Mouse (Mus musculus): ENCODE data around the gene Fbxo48. TPM values are rescaled to one million over a fixed set of nuclear protein-coding genes. Genes with fewer than 3 reads are reported as not detected.

The Fbxo48 gene
- polyA plus RNA-seq, 1 experiment, result 0.63 TPM

DNA sequence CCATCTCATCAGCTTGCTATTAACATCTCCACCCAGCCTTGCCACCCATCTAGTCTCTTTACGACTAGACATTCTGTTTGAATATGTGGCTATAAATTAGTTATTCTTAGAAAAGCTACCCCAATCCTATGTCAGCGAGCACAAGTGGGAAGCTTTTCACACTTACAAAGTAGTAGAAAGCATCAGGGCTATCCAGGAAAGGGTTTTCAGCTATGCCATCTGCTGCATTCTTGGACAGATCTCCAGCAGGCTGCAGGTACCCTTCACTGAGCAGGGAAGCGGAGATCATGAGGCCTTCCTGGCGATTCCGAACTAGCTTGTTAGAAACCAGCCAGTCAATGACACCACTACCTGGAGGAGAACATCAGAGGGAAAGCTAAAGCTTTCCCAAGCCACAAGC, 38.7 kb downstream of the Fbxo48 start:
- no peaks in the 10 kb centered on the region; the same call in 1 of the 2 replicates for H3K4me1 ChIP-seq (ENCODE audit: control insufficient read depth, insufficient read depth, low read length)
- TF ChIP-seq CTCF (IDR thresholded peaks at IDR 0.05; ENCODE audit: extremely low read depth, insufficient read depth, low read length) (no peak), POLR2A (IDR thresholded peaks at IDR 0.05; ENCODE audit: extremely low read depth, insufficient read depth, low read length) (no peak)
- no peak overlapping the region for H3K27ac ChIP-seq (ENCODE audit: insufficient read depth, low read length)
- no peak overlapping the region for H3K4me3 ChIP-seq (ENCODE audit: insufficient read depth, low read length)

DNA sequence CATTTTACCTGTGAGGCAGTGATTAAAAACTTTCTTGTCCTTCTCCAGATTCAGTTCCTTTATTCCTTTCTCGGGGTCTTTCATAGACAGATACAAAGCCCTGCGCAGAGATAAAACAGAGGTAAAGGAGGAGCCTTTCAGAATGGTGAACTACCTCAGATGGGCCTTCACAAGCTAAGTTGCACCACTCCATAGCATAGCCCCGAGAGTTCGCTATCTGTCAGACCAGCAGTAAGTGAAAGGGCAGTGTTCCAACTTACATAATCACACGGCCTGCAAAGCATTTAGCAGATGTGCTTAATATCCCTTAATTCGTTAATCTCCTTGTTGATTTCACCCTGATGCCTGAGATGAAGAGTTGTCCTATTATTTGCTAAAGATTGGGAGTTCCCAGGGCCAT, 41.7 kb downstream of the Fbxo48 start:
- no peak overlapping the region for H3K4me3 ChIP-seq (ENCODE audit: insufficient read depth, low read length)
- no peak for TF ChIP-seq POLR2A (IDR thresholded peaks at IDR 0.05; ENCODE audit: extremely low read depth, insufficient read depth, low read length)
- TF ChIP-seq CTCF (IDR thresholded peaks at IDR 0.05; ENCODE audit: extremely low read depth, insufficient read depth, low read length), result no peak
- H3K27ac ChIP-seq (ENCODE audit: insufficient read depth, low read length), result no peak overlapping the region
- no peaks in the 10 kb centered on the region; the same call in 1 of the 2 replicates for H3K4me1 ChIP-seq (ENCODE audit: control insufficient read depth, insufficient read depth, low read length)

DNA sequence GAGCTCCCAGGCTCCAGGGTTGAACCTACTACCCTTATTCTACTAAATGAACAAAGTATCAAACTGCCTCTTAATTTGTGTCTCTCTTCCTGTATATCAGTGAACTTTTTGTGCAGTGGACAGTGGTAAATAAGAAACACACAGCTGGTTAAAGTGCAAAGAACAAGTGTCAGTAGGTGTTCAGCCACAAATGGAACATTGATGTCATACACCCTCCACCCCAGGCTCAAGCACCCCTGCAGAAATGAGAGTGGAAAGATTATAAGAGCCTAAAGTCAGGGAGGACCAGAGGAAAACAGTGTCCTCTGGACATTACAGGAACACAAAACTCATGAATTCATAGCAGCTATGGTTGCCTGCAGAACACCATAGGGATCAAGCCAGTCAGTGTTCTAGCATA, 45.6 kb downstream of the Fbxo48 start:
- TF ChIP-seq CTCF (IDR thresholded peaks at IDR 0.05; ENCODE audit: extremely low read depth, insufficient read depth, low read length), result no peak
- TF ChIP-seq POLR2A (IDR thresholded peaks at IDR 0.05; ENCODE audit: extremely low read depth, insufficient read depth, low read length), result no peak
- no peak overlapping the region for H3K27ac ChIP-seq (ENCODE audit: insufficient read depth, low read length)

DNA sequence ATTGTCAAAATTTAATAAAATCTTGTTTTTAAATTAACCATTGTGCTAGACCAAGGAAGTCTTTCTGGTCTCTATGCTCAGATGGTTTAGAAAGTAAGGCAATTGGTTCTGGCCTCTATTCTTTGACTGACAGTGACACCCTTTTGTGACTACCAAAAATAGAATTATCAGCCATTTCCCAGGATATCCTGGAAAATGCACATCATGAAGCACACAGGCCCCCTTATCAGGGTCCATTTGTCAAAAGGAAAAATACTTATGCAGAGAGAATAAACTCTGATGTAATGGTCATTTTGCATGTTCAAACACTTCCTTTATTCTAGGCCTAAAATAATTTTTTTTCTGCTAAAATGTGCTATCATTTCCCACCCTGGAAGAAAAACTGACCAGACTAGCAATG, 46.3 kb downstream of the Fbxo48 start:
- Histone ChIP-seq H3K4me1 (ENCODE audit: control insufficient read depth, insufficient read depth, low read length) (no peaks in the 10 kb centered on the region), H3K4me3 (ENCODE audit: insufficient read depth, low read length) (no peak overlapping the region), H3K27ac (ENCODE audit: insufficient read depth, low read length) (no peak overlapping the region)
- TF ChIP-seq POLR2A (IDR thresholded peaks at IDR 0.05; ENCODE audit: extremely low read depth, insufficient read depth, low read length) (no peak), CTCF (IDR thresholded peaks at IDR 0.05; ENCODE audit: extremely low read depth, insufficient read depth, low read length) (no peak)

More for the DNA sequence above, 45.6 kb downstream of the Fbxo48 start:
- Histone ChIP-seq H3K4me1 (ENCODE audit: control insufficient read depth, insufficient read depth, low read length) (no peaks in the 10 kb centered on the region), H3K4me3 (ENCODE audit: insufficient read depth, low read length) (no peak overlapping the region)

DNA sequence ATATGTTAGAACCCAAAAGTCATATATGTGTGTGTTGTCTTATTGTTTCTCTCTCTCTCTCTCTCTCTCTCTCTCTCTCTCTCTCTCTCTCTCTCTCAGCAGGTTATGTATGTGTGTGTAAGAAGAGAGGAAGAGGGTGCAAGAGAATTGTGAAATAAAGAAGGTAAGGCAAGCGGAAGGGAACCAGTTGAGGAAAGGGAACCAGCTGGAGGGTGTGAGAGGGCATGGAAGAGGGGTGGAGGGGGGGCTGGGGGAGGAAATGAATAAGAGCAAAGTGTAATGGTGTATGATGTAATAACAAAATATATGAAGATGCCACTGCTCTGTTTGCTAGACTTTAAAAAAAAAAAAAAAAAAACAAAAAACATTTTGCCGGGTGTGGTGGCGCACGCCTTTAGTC, 48.2 kb downstream of the Fbxo48 start:
- TF ChIP-seq POLR2A (IDR thresholded peaks at IDR 0.05; ENCODE audit: extremely low read depth, insufficient read depth, low read length) (no peak), CTCF (IDR thresholded peaks at IDR 0.05; ENCODE audit: extremely low read depth, insufficient read depth, low read length) (no peak)
- H3K27ac ChIP-seq (ENCODE audit: insufficient read depth, low read length), result no peak overlapping the region
- H3K4me3 ChIP-seq (ENCODE audit: insufficient read depth, low read length), result no peak overlapping the region
- no peaks in the 10 kb centered on the region for H3K4me1 ChIP-seq (ENCODE audit: control insufficient read depth, insufficient read depth, low read length)

DNA sequence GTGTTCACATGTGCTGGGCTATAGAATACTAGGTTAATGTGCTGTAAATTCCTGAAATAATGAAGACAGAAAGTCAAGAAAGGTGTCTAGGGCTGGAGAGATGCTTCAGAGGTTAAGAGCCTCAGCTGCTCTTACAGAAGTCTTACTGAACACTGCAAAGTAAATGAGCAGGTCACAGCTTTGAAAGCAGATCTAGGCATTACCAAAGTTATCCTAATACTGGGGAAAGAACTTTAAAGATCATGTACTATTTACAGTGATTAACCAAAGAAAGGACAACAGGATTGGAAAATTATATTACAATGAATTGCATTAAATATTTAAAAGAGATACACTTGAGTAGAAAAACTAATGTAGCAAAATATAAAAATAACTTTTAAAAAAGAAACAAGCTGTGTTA, 48.8 kb downstream of the Fbxo48 start:
- no peak overlapping the region for H3K4me3 ChIP-seq (ENCODE audit: insufficient read depth, low read length)
- no peaks in the 10 kb centered on the region for H3K4me1 ChIP-seq (ENCODE audit: control insufficient read depth, insufficient read depth, low read length)
- no peak for TF ChIP-seq CTCF (IDR thresholded peaks at IDR 0.05; ENCODE audit: extremely low read depth, insufficient read depth, low read length)
- no peak for TF ChIP-seq POLR2A (IDR thresholded peaks at IDR 0.05; ENCODE audit: extremely low read depth, insufficient read depth, low read length)
- H3K27ac ChIP-seq (ENCODE audit: insufficient read depth, low read length), result no peak overlapping the region

DNA sequence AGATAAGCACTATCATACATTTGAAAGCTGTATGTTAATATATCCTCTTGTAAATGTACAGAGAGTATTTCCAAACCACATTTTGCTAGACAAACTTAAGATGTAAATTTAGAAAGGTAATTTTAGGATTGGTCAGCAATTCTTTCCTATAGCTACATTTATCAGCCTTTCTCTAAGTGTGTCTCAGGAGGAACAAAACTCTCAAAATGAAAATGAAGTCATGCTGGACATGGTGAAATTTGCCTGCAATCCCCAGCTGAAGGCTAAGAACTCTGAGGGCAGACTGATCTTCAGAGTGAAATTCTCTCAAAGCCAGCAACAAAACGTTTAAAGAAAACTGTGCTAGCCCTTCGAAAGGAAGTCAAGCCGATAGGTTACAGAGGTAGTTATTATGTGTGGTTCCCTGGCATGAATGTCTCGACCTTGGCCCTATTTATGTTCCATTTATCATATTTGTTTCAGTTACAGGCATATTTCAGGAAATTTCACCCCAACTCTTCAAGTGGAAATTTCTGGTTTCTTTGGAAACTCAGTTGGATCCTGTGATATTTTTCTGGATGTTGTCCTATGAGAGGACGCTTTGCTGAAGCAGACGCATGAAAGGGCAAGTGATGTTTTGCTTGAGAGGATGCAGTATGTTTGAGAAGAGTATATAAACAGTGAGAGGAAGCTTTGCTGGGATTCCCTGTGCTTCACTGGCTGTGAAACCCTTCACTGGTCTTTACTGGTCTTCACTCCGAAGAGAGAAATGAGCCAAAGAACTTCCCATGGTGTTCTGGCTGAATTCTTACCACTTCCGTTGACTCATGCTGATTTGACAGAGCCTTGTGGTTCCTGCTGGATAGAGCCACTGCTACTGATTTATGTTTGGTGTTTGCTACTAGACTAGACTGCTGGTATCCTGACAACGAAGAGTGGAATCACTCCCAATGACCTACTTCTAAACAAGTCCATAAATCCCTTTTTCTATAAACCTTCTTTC, 49.5 kb downstream of the Fbxo48 start:
- no peak overlapping the region; the same call in 1 of the 2 replicates for H3K27ac ChIP-seq (ENCODE audit: insufficient read depth, low read length)
- TF ChIP-seq POLR2A (IDR thresholded peaks at IDR 0.05; ENCODE audit: extremely low read depth, insufficient read depth, low read length) (no peak), CTCF (IDR thresholded peaks at IDR 0.05; ENCODE audit: extremely low read depth, insufficient read depth, low read length) (no peak)
- no peaks in the 10 kb centered on the region for H3K4me1 ChIP-seq (ENCODE audit: control insufficient read depth, insufficient read depth, low read length)
- H3K4me3 ChIP-seq (ENCODE audit: insufficient read depth, low read length), result no peak overlapping the region

DNA sequence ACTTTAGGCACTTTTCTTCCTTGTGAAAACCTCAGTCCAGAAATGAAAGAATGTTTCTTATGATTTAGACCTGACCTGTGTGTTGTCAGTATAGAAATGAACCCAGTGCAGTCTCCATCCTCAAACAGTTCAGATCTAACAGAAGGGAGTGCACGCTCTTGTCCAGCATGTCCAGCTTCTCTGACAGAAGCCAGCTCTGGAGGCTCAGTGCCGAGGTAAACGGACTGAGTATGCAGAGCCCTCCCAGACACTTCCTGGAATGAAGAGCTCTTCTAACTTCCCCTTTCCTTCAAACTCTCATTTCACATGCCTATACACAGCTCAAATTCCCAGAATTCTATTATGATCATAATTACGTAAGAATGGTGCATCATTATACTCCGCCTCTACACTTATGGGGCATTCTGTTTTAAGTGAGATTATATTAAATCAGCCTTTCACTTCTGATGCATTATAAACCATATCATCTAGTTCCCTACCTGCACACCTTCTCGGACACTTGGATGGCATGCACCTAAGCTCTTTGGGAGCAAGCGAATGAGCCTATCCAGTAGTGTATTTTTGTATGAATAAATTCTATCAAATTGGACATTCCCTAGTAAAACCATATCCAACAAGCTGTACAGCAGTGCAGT, 51.7 kb downstream of the Fbxo48 start:
- H3K4me1 ChIP-seq (ENCODE audit: control insufficient read depth, insufficient read depth, low read length), result 0 out of 2 replicates have a peak, but pooled peaks cover 2% of the 10 kb centered on the region
- H3K27ac ChIP-seq (ENCODE audit: insufficient read depth, low read length), result no peak overlapping the region
- TF ChIP-seq CTCF (IDR thresholded peaks at IDR 0.05; ENCODE audit: extremely low read depth, insufficient read depth, low read length) (no peak), POLR2A (IDR thresholded peaks at IDR 0.05; ENCODE audit: extremely low read depth, insufficient read depth, low read length) (no peak)
- no peak overlapping the region for H3K4me3 ChIP-seq (ENCODE audit: insufficient read depth, low read length)

DNA sequence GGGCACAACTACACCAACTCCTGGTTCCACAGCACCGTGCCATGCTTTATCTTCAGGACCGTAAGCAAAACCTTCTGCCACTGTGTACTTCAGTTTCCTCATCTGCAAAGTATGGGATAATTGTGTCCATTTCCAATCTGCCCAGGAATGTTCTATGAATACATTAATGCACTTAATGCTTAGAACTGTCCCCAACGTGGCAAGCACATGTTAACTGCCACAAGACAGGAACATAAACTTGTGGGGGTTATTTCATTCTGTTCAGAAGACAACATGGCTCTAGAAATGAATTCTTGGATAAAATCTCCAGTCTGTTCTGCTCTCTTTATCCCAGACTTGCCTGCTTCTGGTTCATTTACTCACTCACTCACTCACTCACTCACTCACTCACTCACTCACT, 52.6 kb downstream of the Fbxo48 start:
- H3K27ac ChIP-seq (ENCODE audit: insufficient read depth, low read length), result no peak overlapping the region

More for the DNA sequence above, 52.6 kb downstream of the Fbxo48 start:
- TF ChIP-seq CTCF (IDR thresholded peaks at IDR 0.05; ENCODE audit: extremely low read depth, insufficient read depth, low read length) (no peak), POLR2A (IDR thresholded peaks at IDR 0.05; ENCODE audit: extremely low read depth, insufficient read depth, low read length) (no peak)
- no peak overlapping the region for H3K4me3 ChIP-seq (ENCODE audit: insufficient read depth, low read length)
- 0 out of 2 replicates have a peak, but pooled peaks cover 2% of the 10 kb centered on the region for H3K4me1 ChIP-seq (ENCODE audit: control insufficient read depth, insufficient read depth, low read length)

Other genes starting within 250 kb of the Fbxo48 start
- 5.2 and 6.8 TPM in 2 replicates for gene Egfr, start 199.2 kb upstream of the Fbxo48 start, polyA plus RNA-seq (2012; rRNA removed)
- 114 and 115 TPM in 2 replicates for gene Cnrip1, start 100.2 kb downstream of the Fbxo48 start, polyA plus RNA-seq (2012; rRNA removed)
- gene Plek, start 101.0 kb downstream of the Fbxo48 start, polyA plus RNA-seq (2012; rRNA removed), result 6.2 and 7.2 TPM in 2 replicates
- gene Ppp3r1, start 207.9 kb downstream of the Fbxo48 start, polyA plus RNA-seq (2012; rRNA removed), result 506 and 535 TPM in 2 replicates
- 6.7 and 7.7 TPM in 2 replicates for gene Wdr92, start 230.7 kb downstream of the Fbxo48 start, polyA plus RNA-seq (2012; rRNA removed)

All from cortical plate, adult 2 months (tissue).